Mouse (Mus musculus) forebrain, embryonic 15.5 days (tissue): ENCODE results near the gene Ndufv2. TPM values are rescaled to one million over a fixed set of nuclear protein-coding genes. Genes with fewer than 3 reads are reported as not detected.
A peak's percentile ranks its signal among the peaks of the same experiment; 100 is the strongest.

ENCODE experiments used
- ATAC-seq: fragments of 200-750 bp; cut with Nextera tagmentation; replicated peaks from 2 replicates; pipeline ENCODE4 v1.8.0; 2017; ENCODE audit warnings: mild to moderate bottlenecking, moderate TSS enrichment, moderate library complexity
- H3K27ac ChIP-seq: fragments of 300-500 bp; sonication (generic); replicated peaks from 2 replicates; pipeline ENCODE4 v1.5.1; 2015; ENCODE audit warnings: mild to moderate bottlenecking, inconsistent platforms
- H3K27me3 ChIP-seq: fragments of 300-500 bp; sonication (generic); 2 replicates; pipeline ENCODE4 v1.6.1; 2015; ENCODE audit warnings: inconsistent platforms
- H3K36me3 ChIP-seq: fragments of 300-500 bp; sonication (generic); 2 replicates; pipeline ENCODE4 v1.6.1; 2015; ENCODE audit warnings: mild to moderate bottlenecking, inconsistent platforms
- H3K4me1 ChIP-seq: fragments of 300-500 bp; sonication (generic); 2 replicates; pipeline ENCODE4 v1.6.1; 2015; ENCODE audit warnings: inconsistent platforms
- H3K4me2 ChIP-seq: fragments of 300-500 bp; sonication (generic); replicated peaks from 2 replicates; pipeline ENCODE4 v1.6.1; 2015; ENCODE audit warnings: mild to moderate bottlenecking, inconsistent platforms
- H3K4me3 ChIP-seq: fragments of 300-500 bp; sonication (generic); 2 replicates; pipeline ENCODE4 v1.5.1; 2015; ENCODE audit warnings: mild to moderate bottlenecking, inconsistent platforms
- H3K9ac ChIP-seq: fragments of 300-500 bp; sonication (generic); replicated peaks from 2 replicates; pipeline ENCODE4 v1.6.1; 2015; ENCODE audit warnings: mild to moderate bottlenecking, inconsistent platforms
- H3K9me3 ChIP-seq: fragments of 300-500 bp; sonication (generic); 2 replicates; pipeline ENCODE4 v1.6.1; 2016; ENCODE audit warnings: inconsistent platforms
- WGBS: fragments of 180-500 bp; shearing (Covaris S2); methylation state at CpG from one replicate; pipeline ENCODE4 v1.1.7; 2015; ENCODE audit warnings: mixed read lengths; 5-methylcytosine and 5-hydroxymethylcytosine counted together
- polyA plus RNA-seq: library from polyadenylated mRNA; unstranded; fragments of >200 nt; fragmentation: Nextera tagmentation; extraction: Ambion mirVana; gene quantifications from 2 replicates; pipeline ENCODE4 v1.2.1, GENCODE M21; 2015

Ndufv2 gene
- 322 and 326 TPM in 2 replicates for polyA plus RNA-seq

- Histone ChIP-seq H3K4me1 (peaks cover 25% of the 10 kb centered on the region), H3K9ac (peak within 1 kb of the TSS; percentile 81), H3K36me3 (no peaks in the 10 kb centered on the region), H3K9me3 (no peaks in the 10 kb centered on the region), H3K4me3 (peak within 1 kb of the TSS; percentile 61), H3K4me2 (peak within 1 kb of the TSS; percentile 89), H3K27ac (peak within 1 kb of the TSS; percentile 97), H3K27me3 (no peaks in the 10 kb centered on the region)
- ATAC-seq = peak; percentile 99
- WGBS = under 1% methylated on average over 64 of the region's 67 CpGs
Observed at GRCm38 (mm10) chr17:66101380-66102330, at the start of gene Ndufv2. Gene Ndufv2, minus strand, starts transcription at chr17:66101559.

- Histone ChIP-seq H3K9me3 (no peaks in the 10 kb centered on the region), H3K4me2 (no peak overlapping the region), H3K27me3 (no peaks in the 10 kb centered on the region), H3K4me3 (no peak overlapping the region), H3K27ac (no peak overlapping the region), H3K9ac (no peak overlapping the region), H3K4me1 (no peaks in the 10 kb centered on the region), H3K36me3 (peaks cover 31% of the 10 kb centered on the region)
- no peak for ATAC-seq
- 95% methylated on average over 4 of the region's 4 CpGs for WGBS
Observed at GRCm38 (mm10) chr17:66131212-66131611, 29.9 kb upstream of the Ndufv2 start.

- H3K4me3 ChIP-seq = no peak overlapping the region
- no peaks in the 10 kb centered on the region; the same call in 1 of the 2 replicates for H3K4me1 ChIP-seq
- H3K27me3 ChIP-seq = no peaks in the 10 kb centered on the region
- no peak for ATAC-seq
- WGBS = 82% methylated on average over 9 of the region's 9 CpGs
- H3K9ac ChIP-seq = no peak overlapping the region
- no peak overlapping the region for H3K4me2 ChIP-seq
- no peaks in the 10 kb centered on the region for H3K9me3 ChIP-seq
- H3K27ac ChIP-seq = no peak overlapping the region
- peaks cover 31% of the 10 kb centered on the region for H3K36me3 ChIP-seq
Observed at GRCm38 (mm10) chr17:66130371-66130770, 29.0 kb upstream of the Ndufv2 start.

GRCm38 (mm10) chr17:66125211-66125610 lies 23.9 kb upstream of the Ndufv2 start:
- Histone ChIP-seq H3K9me3 (no peaks in the 10 kb centered on the region), H3K27ac (no peak overlapping the region), H3K4me1 (peaks cover 14% of the 10 kb centered on the region), H3K4me3 (no peak overlapping the region), H3K27me3 (no peaks in the 10 kb centered on the region), H3K4me2 (no peak overlapping the region), H3K9ac (0 out of 2 replicates have a peak overlapping the region, but pooled peaks have one; percentile 4), H3K36me3 (no peaks in the 10 kb centered on the region)
- no peak for ATAC-seq
- WGBS = 71% methylated on average over 5 of the region's 5 CpGs

- H3K4me2 ChIP-seq = peak overlapping the region; percentile 54
- H3K36me3 ChIP-seq = peaks cover 9% of the 10 kb centered on the region
- 1% methylated on average over 20 of the region's 20 CpGs for WGBS
- peak overlapping the region; percentile 68 for H3K9ac ChIP-seq
- no peaks in the 10 kb centered on the region for H3K27me3 ChIP-seq
- no peaks in the 10 kb centered on the region for H3K9me3 ChIP-seq
- ATAC-seq = peak; percentile 36
- peaks cover 14% of the 10 kb centered on the region for H3K4me1 ChIP-seq
- H3K27ac ChIP-seq = no peak overlapping the region; the same call in 1 of the 2 replicates
- H3K4me3 ChIP-seq = peak overlapping the region; percentile 77
Observed at GRCm38 (mm10) chr17:66123816-66124610, 22.7 kb upstream of the Ndufv2 start.

GRCm38 (mm10) chr17:66123066-66123815 lies 21.9 kb upstream of the Ndufv2 start, which contains the start of gene Ddx11:
Gene Ddx11, plus strand, starts transcription at chr17:66123520.
- Histone ChIP-seq H3K4me2 (peak within 1 kb of the TSS; percentile 54), H3K9ac (peak within 1 kb of the TSS; percentile 68), H3K4me3 (peak within 1 kb of the TSS; percentile 77), H3K27me3 (no peaks in the 10 kb centered on the region), H3K9me3 (no peaks in the 10 kb centered on the region), H3K27ac (peak within 1 kb of the TSS; percentile 73), H3K4me1 (peaks cover 14% of the 10 kb centered on the region), H3K36me3 (peaks cover 17% of the 10 kb centered on the region)
- 6% methylated on average over 45 of the region's 45 CpGs for WGBS
- ATAC-seq = peak; percentile 85

GRCm38 (mm10) chr17:66120701-66121100 lies 19.3 kb upstream of the Ndufv2 start:
- no peak overlapping the region for H3K9ac ChIP-seq
- H3K27ac ChIP-seq = no peak overlapping the region
- H3K9me3 ChIP-seq = no peaks in the 10 kb centered on the region
- peaks cover 43% of the 10 kb centered on the region for H3K36me3 ChIP-seq
- no peak overlapping the region for H3K4me2 ChIP-seq
- WGBS = 84% methylated on average over 1 of the region's 1 CpGs
- ATAC-seq = no peak
- peaks cover 14% of the 10 kb centered on the region for H3K4me1 ChIP-seq
- no peaks in the 10 kb centered on the region for H3K27me3 ChIP-seq
- no peak overlapping the region for H3K4me3 ChIP-seq

GRCm38 (mm10) chr17:66118991-66119390 lies 17.6 kb upstream of the Ndufv2 start:
- no peak overlapping the region for H3K4me2 ChIP-seq
- 77% methylated on average over 8 of the region's 8 CpGs for WGBS
- no peaks in the 10 kb centered on the region for H3K9me3 ChIP-seq
- H3K27ac ChIP-seq = no peak overlapping the region
- no peak overlapping the region for H3K9ac ChIP-seq
- peaks cover 3% of the 10 kb centered on the region for H3K4me1 ChIP-seq
- peaks cover 60% of the 10 kb centered on the region for H3K36me3 ChIP-seq
- H3K27me3 ChIP-seq = no peaks in the 10 kb centered on the region
- H3K4me3 ChIP-seq = no peak overlapping the region
- no peak for ATAC-seq

GRCm38 (mm10) chr17:66112166-66112565 lies 10.8 kb upstream of the Ndufv2 start:
- Histone ChIP-seq H3K36me3 (peaks cover 35% of the 10 kb centered on the region), H3K4me3 (peak overlapping the region; percentile 69), H3K4me2 (peak overlapping the region; percentile 56), H3K4me1 (peaks cover 18% of the 10 kb centered on the region), H3K9ac (peak overlapping the region; percentile 62), H3K9me3 (no peaks in the 10 kb centered on the region), H3K27me3 (no peaks in the 10 kb centered on the region), H3K27ac (no peak overlapping the region)
- WGBS = 54% methylated on average over 4 of the region's 4 CpGs
- no peak for ATAC-seq

- WGBS = under 1% methylated on average over 41 of the region's 41 CpGs
- H3K9ac ChIP-seq = peak within 1 kb of the TSS; percentile 62
- peak within 1 kb of the TSS; percentile 56 for H3K4me2 ChIP-seq
- H3K4me3 ChIP-seq = peak within 1 kb of the TSS; percentile 69
- H3K9me3 ChIP-seq = no peaks in the 10 kb centered on the region
- H3K36me3 ChIP-seq = peaks cover 28% of the 10 kb centered on the region
- peak; percentile 97 for ATAC-seq
- peak within 1 kb of the TSS; percentile 56 for H3K27ac ChIP-seq
- H3K4me1 ChIP-seq = peaks cover 18% of the 10 kb centered on the region
- no peaks in the 10 kb centered on the region for H3K27me3 ChIP-seq
Observed at GRCm38 (mm10) chr17:66111402-66111959, 10.1 kb upstream of the Ndufv2 start, which contains the start of gene Washc1. Gene Washc1, plus strand, starts transcription at chr17:66111545.

GRCm38 (mm10) chr17:66110746-66111145 lies 9.4 kb upstream of the Ndufv2 start:
- Histone ChIP-seq H3K9me3 (no peaks in the 10 kb centered on the region), H3K4me3 (peak overlapping the region; percentile 69), H3K27me3 (no peaks in the 10 kb centered on the region), H3K9ac (no peak overlapping the region), H3K4me1 (peaks cover 18% of the 10 kb centered on the region), H3K4me2 (peak overlapping the region; percentile 56), H3K27ac (0 out of 2 replicates have a peak overlapping the region, but pooled peaks have one; percentile 56), H3K36me3 (peaks cover 21% of the 10 kb centered on the region)
- no peak; the same call in 1 of the 2 replicates for ATAC-seq
- 52% methylated on average over 6 of the region's 6 CpGs for WGBS
